Mouse (Mus musculus): ENCODE results near the gene Ccdc74a.

- TF ChIP-seq CTCF (conservative IDR thresholded peaks at IDR 0.05; ENCODE audit: low read length) (no peak), POU5F1 (IDR thresholded peaks at IDR 0.05; ENCODE audit: borderline replicate concordance, low read length) (no peak)
Measured at GRCm38 (mm10) chr16:17642311-17642710, 4.0 kb upstream of the Ccdc74a start.
